Mouse (Mus musculus) adrenal gland, postnatal 4 days (tissue): Measurements from ENCODE around the gene Pla2g2e. TPM values are rescaled to one million over a fixed set of nuclear protein-coding genes. Genes with fewer than 3 reads are reported as not detected.
"Not testable (repeated sequence)": the region's sequence is repeated elsewhere in the genome, so short reads cannot be mapped to it uniquely, and the experiment has no call there.

Source experiments
- DNase-seq, 2 experiments: peaks; one replicate each; pipeline ENCODE4 v3.0.0; 2021 to 2022; ENCODE audit warnings: low spot score in 2 of 2, mixed read lengths in 2 of 2
- long read RNA-seq, 2 experiments: library from polyadenylated mRNA; stranded (forward); transcript quantifications; one replicate each; pipeline ENCODE4 v2.0.0; 2021
- total RNA-seq, 2 experiments: library from RNA; stranded (reverse); gene quantifications; 2 replicates each; pipeline ENCODE4 v1.2.3; 2021

The Pla2g2e gene
- 1 to 10 TPM; 1.3 to 1.5 TPM for total RNA-seq
- long read RNA-seq, experiment 1, partial matches to known transcripts = 0 of 1 reads
- long read RNA-seq, experiment 1, other reads (novel, unspliced or antisense) = 1 of 1 reads
- long read RNA-seq, experiment 2 = 0 reads

DNA sequence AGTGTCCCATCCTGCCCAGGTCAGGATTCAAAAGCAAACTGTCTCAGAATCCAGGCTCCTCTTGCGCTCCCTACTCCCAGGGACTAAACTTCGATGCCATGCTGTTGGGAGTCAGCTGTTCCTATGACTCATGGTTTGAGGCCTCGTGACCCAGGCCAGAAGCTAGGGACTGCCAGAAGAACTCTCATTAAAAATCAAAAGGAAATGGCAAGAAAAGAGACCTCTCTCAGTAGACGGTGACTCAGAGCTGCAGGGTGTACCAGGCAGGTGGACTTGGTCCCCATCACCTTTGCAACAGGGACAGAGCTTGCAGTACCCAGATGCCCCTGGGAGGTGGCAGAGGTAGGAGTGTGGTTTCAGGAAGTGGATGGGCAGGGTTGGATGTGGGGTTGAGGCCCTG lies at the start of gene Pla2g2e:
Pla2g2e (plus strand) TSS at position 212 of the 400 bp plus-strand sequence.
- no peak for DNase-seq

DNA sequence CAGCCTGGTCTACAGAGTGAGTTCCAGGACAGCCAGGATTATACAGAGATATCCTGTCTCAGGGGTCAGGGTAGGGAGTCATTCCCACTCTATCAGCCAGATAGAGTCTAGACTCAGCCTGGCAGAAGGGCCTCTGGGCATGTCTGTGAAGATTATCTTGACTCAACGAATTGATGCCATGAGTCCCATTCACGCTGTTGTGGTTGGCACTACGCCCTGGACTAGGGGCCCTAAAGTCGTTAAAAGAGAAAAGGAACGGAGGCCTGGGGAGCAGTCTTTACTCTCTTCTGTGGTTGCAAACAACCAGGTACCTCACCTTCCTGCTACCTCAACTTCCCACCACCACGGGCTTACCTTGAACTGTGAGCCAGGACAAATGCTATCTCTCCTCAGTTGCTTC lies 37.9 kb upstream of the Pla2g2e start:
- no peak for DNase-seq

DNA sequence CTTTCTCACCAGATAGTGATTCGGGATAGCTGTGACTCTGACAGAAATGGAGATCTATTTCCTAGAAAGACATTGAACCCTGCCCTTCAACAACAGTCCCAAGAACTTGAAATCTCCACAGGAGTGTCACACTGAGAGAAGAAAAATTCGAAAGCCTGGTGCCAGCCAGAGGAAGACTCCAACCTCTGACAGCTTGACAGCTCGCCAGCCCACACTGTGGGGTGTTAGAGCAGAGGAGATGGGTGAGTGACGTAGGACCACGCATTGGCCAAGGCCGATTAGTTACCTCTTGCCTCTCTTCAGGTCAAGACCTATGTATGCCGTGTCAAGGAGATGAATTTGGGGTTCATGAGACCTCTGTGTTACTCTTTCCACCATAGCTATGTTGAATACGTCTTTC lies 37.0 kb upstream of the Pla2g2e start:
- no peak for DNase-seq

DNA sequence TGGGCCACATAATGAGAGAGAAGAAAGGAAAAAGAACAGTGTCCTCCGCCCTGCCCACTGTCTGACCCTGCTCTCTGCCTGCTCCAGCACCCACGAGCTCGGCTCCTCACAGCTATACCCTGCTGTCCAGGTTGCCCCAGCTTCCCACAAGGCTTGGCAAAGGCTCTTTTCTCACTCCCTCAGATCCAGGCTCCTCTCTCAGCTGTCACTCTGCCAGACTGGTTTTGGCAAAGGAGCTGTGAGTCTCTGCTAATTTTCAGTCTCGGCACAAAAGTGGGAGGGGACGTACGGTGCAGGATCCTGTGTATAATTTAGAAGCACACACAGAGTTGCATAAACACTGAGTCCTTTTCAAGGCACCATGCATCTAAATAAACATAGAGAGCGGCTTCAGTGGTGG lies 36.4 kb upstream of the Pla2g2e start:
- DNase-seq = no peak

DNA sequence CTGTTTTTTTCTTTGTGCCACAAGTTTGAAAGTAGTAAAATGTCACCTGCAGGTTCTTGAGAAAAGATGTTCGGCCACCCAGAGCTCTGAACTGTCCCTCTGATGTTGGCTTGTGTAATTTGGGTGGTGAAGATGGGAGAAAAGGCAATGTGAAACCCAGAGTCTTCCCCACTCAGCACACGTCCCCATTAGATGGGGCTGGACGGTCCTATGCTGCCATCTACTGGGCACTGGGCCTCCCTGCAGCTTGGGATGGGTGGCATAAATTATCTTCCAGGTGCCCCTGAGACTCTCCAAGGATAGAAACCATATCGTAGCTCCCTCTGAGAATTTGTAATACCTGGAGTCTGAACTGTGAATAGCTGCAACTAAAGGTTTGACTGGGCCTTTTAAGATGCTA lies 26.3 kb upstream of the Pla2g2e start:
- DNase-seq = peak; percentile 47 to 56

DNA sequence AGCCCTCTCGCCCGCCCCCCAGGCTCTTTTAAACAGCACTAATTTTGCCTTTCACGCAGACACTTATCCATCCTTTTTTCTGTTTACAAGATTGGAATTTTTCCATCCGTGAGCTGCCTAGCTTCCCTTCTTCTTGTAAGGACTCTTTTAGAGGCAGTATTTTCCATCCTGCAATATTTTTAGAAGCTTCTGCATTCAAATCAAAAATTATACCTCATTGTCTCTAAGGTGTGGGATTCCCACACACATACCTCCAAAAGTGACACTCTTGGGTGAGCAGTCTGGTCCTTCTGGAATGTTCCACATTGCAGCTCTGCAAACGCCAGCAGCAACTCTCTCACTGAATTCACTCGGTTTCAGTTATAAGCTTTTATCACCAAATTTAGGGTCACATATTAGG lies 24.8 kb upstream of the Pla2g2e start:
- no peak for DNase-seq

DNA sequence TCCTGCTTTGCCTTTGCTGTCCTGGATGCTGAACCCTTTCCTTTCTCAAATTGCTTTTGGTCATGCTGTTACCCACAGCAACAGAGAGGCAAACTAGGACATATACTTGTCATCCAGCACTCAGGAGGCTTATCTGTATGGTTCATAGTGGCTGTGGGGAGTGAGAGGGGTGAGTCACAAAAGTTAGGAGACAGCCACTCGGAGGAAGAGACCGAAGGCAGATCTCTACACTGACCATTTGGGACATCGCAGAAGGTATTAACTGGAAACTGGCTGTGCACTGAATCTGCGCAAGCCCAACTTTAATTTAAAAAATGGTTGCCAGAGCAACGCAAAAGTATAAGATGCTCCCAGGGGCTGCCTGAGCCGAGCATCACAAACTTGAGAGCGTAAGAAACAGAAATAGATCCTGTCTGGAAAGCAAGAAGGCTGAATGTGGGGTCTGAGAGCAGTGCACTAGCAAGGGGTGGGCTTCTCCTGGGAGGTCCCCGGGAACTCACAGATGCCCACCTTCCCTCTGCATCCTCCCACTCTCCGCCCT lies 22.6 kb upstream of the Pla2g2e start:
- no peak for DNase-seq

DNA sequence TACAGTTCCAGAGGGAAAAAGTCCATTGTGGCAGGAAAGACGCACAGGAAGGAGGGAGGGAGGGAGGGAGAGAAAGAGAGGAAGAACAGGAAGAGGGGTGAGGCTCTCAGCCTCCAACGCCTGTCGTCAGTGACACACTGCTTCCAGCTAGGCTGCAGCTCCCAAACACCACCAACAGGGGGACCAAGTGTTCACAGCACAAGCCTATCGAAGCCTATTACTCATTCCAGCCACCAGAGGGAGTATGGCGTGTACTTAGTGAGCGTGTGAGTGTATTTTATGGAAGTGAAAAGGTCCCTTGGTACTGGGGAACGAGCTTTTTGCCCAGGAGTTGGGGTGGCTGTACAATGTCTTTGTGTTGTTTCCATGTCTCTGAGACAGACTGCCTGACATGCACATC lies 21.3 kb upstream of the Pla2g2e start:
- DNase-seq = peak in 1 of 2 experiments; percentile 52

DNA sequence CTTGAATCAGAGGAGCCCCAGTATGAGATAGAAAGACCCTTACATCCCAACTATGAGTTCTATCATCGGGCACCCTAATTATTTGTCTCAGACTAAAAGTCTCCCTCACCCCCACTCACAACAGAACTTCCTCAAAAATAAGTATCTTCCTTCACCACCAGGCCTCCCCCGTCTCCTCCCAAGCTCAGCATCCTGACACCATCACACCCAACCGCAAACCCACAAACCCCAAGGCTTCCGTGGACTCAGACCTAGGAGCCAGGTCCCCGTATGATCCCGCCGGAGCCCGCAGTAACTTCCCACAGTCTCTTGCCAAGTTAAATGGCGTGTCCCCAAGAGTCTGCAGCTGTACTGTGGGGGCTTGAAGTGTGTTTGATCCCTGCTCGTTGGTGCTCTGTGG lies 20.2 kb upstream of the Pla2g2e start:
- DNase-seq = no peak

DNA sequence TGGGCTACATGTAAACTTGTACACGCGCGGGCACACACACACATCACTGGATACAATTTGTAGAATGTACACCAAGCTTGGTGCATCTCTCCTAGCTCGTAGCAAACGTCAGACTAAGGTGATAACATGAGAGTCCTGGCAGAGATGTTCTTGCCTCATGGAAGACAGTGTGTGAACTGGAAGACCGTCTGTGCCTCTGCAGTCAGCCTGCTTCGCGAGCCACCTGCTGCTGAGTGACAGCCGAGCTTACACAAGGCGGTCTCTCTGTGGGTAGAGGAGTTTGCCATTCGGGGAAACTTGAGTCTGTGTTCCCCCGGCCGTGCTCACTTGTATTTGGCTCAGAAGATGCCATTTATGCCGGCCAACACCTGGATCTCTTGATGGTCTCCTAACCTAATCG lies 19.3 kb upstream of the Pla2g2e start:
- no peak for DNase-seq

DNA sequence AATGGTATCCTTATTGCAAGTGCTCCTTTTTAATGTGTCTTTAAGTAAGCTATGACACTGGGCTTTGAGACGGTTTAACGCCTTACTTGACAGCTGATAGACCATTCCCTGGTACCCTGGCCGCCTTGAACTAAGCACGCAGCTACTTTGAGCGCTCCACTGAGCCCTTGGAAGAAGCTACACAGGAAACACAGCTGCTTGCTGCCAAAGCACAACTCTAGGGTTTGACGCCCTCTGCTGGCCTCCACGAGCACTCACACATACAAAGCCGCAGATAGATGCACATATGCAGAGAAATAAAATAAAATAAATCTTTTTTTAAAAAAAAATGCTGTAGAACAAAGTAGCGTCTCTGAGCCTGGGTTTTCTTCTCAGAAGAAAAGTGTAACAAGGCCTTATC lies 18.5 kb upstream of the Pla2g2e start:
- DNase-seq = no peak

DNA sequence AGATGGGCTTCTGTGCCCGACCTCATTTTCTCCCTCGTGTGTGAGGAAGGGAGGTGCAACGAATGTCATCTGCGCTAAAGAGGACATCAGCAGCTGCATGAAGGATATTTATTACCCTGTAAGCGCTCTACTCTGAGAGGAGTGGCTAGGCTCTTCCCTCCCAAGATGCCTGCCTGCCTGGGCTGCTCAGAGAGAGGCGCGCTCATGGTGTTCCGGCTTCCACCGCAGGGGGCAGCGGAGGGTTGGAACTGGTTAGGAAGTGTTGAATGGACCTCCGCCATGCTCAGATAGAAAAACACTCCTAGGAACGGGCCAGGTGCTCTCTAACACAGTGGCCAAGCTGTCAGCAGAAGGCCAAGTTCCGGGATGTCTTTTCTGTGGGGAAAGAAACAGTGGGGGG lies 18.0 kb upstream of the Pla2g2e start:
- DNase-seq = peak; percentile 32 to 55

DNA sequence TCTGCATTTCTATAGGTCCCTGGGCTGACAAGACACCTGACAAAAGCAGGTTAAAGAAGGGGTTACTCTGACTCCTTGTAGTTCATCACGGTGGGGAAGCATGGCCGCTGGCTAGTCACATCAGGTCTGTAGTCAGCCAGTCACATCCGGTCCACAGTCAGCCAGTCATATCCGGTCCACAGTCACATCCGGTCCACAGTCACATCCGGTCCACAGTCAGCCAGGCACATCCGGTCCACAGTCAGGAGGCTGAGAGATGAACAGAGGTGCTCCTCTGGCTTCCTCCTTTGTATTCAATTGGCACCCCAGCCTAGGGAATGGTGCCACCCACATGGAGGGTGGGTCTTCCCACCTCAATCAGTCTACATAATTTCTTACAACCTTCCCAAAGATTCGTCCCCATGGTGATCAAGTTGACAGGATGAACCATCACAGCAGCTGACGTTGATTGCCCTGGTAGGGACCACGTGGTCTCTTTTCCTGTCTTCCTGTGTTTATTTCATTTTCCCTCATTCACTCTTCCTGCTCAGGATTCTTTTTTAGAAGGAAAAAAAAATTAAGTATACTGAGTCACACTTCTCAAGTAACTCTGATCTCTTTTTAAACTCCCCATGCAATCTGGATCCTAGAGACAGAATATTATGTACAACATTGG lies 14.3 kb upstream of the Pla2g2e start, which contains the start of gene Pla2g5:
Pla2g5 (minus strand) TSS at position 139 of the 655 bp plus-strand sequence.
- DNase-seq = no peak

DNA sequence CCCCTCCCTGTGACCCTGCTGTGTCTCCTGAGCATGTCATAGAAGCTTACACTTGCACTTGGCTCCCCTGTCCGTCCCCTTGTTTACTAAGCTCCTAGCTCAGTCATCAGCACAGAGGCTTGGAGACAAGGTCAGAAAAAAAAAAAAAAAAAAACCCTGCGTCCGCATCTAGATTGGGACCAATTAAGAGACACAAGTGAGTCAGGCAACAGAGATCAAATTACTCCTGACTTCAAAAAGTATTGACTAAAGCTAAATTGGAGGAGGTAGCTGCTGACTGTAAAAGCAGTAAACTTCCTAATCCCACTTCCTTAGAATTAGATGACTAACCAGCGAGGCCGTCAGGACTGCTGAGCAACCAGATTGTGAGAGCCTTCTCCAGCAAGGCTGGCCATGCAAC lies 12.7 kb upstream of the Pla2g2e start:
- DNase-seq = no peak

DNA sequence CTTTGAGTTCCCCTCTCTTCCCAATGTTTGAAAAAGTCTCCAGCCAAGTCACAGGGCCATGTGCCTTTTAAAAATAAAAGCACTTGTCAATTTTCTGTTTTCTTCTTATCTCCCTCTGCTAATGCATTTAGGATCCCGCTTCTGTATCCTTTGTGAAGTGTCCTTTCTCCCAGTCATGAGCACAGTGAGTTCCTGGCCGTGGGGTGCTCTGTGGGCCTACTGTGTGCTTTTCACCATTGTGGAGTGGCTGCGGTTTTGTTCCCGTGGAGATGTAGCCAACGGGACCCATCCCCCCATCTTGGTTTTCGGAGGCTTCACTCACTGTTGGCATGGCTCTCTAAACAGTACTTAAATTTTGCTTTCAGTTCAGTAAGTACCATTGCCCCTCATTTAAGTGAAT lies 11.8 kb upstream of the Pla2g2e start:
- no peak for DNase-seq

DNA sequence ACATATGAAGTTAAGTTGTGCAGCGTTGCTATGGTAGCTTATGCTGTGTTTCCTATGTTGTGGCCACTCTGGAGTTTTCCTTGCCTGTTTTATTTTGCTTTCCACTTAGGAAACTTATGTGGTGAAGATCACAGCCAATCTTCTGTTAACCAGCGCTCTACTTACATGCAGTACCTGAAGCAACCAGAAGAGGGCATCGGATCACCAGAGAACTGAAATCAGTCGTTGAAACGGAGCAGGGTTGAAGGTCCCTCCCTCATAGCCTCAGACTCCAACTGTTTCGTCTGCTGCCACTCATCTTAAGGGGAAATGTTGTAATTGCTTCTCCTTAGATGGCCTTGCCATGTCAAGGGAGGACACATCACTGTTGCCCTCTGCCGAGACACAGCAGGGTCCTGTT lies 11.3 kb upstream of the Pla2g2e start:
- peak; percentile 40 to 44 for DNase-seq

DNA sequence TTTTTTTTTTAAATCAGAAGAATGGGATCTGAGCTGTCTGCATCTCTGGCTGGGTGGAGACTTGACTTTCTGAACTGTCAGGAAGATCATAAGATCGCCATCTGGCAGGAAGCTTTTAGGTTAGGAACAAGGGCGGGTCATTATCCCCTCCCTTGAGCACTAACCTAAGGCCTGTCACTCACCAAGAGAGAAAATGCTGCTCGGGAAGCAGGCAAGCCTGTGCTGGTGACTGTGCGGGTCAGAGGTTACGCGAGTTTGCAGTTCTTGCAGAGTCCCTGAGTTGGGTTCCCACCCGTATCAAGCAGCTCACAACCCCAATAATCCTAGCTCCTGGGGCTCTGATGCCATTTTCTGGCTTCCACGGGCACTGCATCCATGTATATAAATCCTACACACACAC lies 9.1 kb upstream of the Pla2g2e start:
- DNase-seq = no peak

DNA sequence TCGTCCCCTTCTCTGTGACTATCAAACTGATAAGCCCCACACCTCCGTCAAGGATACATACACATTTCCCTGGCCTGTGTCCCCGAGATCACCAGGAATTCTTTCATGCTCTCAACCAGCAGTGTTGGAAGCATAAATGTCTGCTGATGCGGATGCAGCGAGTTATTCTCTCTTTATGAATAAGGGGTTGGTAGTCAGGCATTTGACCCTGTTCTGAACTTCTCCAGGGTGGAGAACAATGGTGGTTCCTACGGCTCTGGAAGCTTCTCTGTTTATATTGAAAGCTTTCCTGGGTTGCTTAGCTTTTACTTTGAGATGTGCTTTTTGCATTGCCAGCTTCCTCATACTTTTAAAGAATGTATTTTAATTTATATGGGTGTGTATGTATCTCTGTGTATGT lies 3.9 kb upstream of the Pla2g2e start, which contains the start of gene Gm13030:
Gm13030 (minus strand) TSS at position 101 of the 400 bp plus-strand sequence.
- DNase-seq = no peak

DNA sequence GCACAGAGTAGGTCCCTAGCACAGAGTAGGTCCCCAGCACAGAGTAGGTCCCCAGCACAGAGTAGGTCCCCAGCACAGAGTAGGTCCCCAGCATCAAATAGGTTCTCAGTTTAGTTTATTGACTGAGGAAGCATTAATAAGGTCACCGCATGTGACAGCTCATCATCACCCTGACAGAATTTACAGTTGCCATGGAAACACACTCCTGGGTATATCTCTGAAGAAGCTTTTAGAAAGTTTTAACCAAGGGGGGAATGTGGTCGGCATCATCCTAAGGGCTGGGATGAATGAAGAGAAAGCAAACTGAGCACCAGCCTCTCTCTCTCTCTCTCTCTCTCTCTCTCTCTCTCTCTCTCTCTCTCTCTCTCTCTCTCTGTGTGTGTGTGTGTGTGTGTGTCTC lies 2.5 kb upstream of the Pla2g2e start:
- DNase-seq = not testable (repeated sequence)

DNA sequence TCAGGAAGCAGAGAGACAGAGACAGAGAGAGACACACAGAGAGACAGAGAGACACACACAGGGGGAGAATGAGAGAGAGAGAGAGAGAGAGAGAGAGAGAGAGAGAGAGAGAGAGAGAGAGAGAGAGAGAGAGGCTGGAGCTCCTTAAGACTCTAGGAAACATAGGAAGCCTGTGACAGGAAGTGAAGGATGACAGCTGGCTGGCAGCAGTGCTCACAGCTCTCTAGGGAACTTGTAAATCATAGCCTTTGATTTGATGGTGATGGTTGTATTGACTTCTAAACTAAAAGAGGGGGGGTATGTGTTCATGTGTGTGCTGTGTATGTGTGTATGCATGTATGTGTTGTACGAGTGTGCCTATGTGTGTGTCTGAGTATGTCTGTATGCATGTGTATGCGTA lies 1.8 kb upstream of the Pla2g2e start:
- no peak for DNase-seq

DNA sequence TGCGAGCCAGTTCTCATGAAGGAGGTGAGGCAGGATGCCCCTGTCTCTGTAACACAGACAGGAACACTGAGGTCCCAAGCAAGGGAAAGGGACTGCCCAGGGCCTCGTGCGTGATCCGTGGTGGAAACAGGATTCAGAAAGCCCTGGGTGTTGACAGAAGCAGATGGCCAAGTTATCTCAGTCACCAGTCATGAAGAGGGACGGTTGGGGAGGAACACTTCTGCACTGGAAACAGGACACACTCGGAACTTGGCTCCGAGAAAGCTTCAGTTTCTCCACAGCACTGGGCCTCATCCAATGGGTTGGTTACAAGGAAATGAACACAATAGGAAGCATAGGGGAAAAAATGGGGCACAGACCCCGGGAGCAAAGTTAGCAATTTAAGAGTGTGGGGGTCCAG lies 1.0 kb downstream of the Pla2g2e start:
- no peak for DNase-seq

DNA sequence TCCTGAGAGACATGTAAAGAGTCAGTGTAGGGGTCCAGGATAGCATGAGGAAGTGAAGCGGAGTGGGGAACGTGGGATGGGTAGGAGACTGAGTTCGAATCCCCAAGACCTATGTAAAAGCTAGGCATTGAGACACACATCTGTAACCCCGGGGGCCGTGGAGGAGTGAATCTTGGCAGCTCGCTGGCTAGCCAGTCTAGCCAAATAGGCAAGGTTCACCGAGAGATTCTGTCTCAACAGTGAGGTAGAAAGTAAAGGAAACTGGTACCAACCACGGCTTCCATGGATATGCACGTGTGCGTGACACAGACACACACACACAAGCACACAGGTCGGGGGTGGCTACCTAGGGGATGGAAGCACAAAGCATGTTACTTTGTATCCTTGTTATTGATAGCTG lies 2.1 kb downstream of the Pla2g2e start:
- no peak for DNase-seq
